Mouse (Mus musculus) small intestine, adult 2 months (tissue): Measurements from ENCODE around the gene Mrgpre. TPM values are rescaled to one million over a fixed set of nuclear protein-coding genes. Genes with fewer than 3 reads are reported as not detected.

Experiments
- H3K27ac ChIP-seq: fragments of 200-500 bp; 2 replicates; pipeline ENCODE4 v1.5.1; 2012; ENCODE audit warnings: low read depth, low read length, control low read depth, inconsistent platforms; ENCODE audit not compliant: insufficient read depth
- H3K27me3 ChIP-seq: fragments of 200-500 bp; 2 replicates; pipeline ENCODE4 v1.6.1; 2012; ENCODE audit warnings: mild to moderate bottlenecking, moderate library complexity, low read length, inconsistent platforms; ENCODE audit not compliant: control insufficient read depth, insufficient read depth
- H3K36me3 ChIP-seq: fragments of 200-500 bp; 2 replicates; pipeline ENCODE4 v1.6.1; 2012; ENCODE audit warnings: mild to moderate bottlenecking, low read length, control low read depth, inconsistent platforms; ENCODE audit not compliant: control insufficient read depth, insufficient read depth
- H3K4me1 ChIP-seq: fragments of 200-500 bp; 2 replicates; pipeline ENCODE4 v1.6.1; 2012; ENCODE audit warnings: low read length, inconsistent platforms, mixed read lengths; ENCODE audit not compliant: control insufficient read depth, insufficient read depth, insufficient read length
- H3K4me3 ChIP-seq: fragments of 200-500 bp; 2 replicates; pipeline ENCODE4 v1.5.1; 2012; ENCODE audit warnings: low read depth, mild to moderate bottlenecking, control low read depth, inconsistent platforms, low read length, moderate library complexity
- CTCF ChIP-seq: fragments of 200-500 bp; IDR thresholded peaks from 2 replicates; pipeline ENCODE4 v1.5.1; 2012; ENCODE audit warnings: low read depth, mild to moderate bottlenecking, control low read depth, inconsistent platforms, low read length, moderate library complexity, mixed read lengths; ENCODE audit not compliant: insufficient replicate concordance, insufficient read length; ENCODE audit errors: extremely low read depth
- POLR2A ChIP-seq: fragments of 200-500 bp; IDR thresholded peaks from 2 replicates; pipeline ENCODE4 v1.6.1; 2012; ENCODE audit warnings: low read depth, mild to moderate bottlenecking, control low read depth, inconsistent platforms, low read length, moderate library complexity
- WGBS: fragments of 180-500 bp; shearing (Covaris S2); methylation state at CpG from one replicate; pipeline ENCODE4 v1.1.7; 2018; 5-methylcytosine and 5-hydroxymethylcytosine counted together
- polyA plus RNA-seq: library from polyadenylated mRNA; depleted of rRNA; stranded (reverse); fragments of >200 nt; gene quantifications from 2 replicates; pipeline ENCODE4 v1.2.3, GENCODE M21; 2012

Mrgpre gene
- polyA plus RNA-seq, 1 experiment = 3.6 TPM

DNA sequence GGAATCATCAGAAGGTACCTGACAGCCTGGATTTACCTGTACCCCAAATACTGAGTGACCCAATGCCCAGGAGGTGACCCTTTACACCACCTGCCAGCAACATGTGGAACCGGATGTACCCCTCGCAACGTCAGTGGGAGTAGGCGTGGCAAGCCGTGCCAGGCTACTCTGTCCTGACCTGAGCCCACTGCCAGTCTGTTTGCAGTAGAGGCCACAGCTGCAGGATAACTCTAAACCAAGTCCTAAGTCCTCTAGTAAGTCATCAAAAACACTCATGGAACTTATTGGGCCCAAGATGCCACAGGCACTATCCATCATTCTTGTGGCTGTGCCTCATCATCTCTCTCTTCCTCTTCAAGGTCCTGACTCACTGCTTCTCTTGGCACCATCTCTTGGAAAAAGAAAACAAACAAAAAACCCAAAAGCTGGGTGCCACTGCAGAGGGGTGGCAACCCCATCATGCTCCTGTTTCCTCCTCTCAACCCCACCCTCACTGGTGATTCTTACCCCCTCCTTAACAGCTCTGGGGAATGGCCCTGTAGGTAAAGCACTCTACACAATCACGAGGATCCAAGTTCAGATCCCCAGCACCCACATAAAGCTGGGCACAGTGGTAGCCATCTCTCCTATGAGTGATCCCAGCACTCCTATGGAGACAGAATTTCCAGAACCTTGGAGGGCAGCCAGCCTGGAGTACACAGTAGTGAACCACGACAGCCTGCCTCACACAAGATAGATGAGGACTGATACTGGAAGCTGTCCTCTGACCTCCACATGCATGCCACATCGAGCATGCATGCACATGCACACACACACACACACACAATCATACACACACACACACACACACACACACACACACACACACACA, 17.1 kb upstream of the Mrgpre start:
- no peak overlapping the region for H3K4me3 ChIP-seq
- no peaks in the 10 kb centered on the region for H3K27me3 ChIP-seq
- 73% methylated on average over 8 of the region's 8 CpGs for WGBS
- peaks cover 15% of the 10 kb centered on the region for H3K4me1 ChIP-seq
- H3K36me3 ChIP-seq = peaks cover 79% of the 10 kb centered on the region
- H3K27ac ChIP-seq = no peak overlapping the region
- no peak for TF ChIP-seq POLR2A
- no peak for TF ChIP-seq CTCF

DNA sequence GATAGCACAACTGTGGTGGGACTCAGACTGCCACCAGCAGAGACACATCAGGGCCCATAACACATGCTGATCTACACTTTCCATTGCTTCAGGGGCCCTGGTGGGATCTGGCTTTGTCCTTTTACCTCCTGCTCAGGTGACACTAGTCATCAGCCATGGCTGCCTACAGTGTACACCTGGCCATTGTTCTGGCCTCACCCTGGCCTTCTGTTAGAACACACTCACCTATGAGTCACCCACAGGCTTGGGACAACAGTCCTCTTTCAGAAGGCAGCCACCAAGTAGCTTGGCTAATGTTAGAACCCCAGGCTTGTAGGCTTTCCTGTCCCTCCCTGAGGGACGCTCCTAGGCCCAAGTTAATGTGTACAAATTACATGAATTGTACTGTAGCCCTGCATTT, 16.5 kb upstream of the Mrgpre start:
- Histone ChIP-seq H3K27me3 (no peaks in the 10 kb centered on the region), H3K36me3 (peaks cover 79% of the 10 kb centered on the region), H3K27ac (no peak overlapping the region), H3K4me1 (peaks cover 10% of the 10 kb centered on the region), H3K4me3 (no peak overlapping the region)
- TF ChIP-seq CTCF (no peak), POLR2A (no peak)
- WGBS = 79% methylated on average over 1 of the region's 1 CpGs

DNA sequence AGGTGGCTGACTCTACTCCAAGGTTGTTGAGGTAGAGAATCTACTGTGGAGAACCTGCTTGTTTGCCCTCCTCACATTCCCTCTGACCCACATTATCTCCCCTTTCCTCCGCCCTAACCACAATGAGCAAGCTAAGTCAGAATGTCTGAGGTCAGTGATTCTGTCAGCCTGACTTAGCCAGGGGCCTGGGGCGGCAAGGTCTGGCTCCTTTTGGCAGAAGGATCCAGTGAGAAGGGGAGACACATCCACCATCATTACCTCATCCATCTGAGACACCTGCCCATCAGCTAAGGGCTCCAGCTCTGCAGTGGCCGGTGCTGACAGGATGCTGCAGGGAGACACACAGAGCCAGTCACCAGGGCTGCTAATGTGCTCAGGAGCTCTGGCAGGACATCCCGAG, 14.5 kb upstream of the Mrgpre start:
- H3K4me3 ChIP-seq = no peak overlapping the region
- no peak overlapping the region for H3K27ac ChIP-seq
- 89% methylated on average over 4 of the region's 4 CpGs for WGBS
- H3K36me3 ChIP-seq = peaks cover 75% of the 10 kb centered on the region
- H3K4me1 ChIP-seq = peaks cover 3% of the 10 kb centered on the region
- no peaks in the 10 kb centered on the region for H3K27me3 ChIP-seq
- TF ChIP-seq POLR2A = no peak
- TF ChIP-seq CTCF = no peak

DNA sequence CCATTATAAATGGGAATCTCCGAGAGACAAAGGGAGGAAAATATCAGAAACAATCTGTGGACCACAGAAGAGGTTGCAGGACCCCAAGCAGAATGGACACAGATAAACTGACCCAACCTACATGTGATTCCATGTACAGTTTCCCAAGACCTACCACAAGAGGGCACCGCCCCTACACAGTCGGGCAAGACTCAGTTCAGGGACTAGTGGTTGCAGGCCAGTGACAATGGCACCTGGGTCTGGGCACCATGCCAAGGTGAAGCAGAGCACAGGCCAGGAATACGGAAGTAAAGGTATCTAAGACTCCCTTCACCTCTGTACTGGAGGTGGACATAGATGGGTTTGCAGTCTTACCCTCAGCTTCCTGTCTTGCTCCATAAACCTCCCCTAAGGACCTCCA, 8.8 kb upstream of the Mrgpre start:
- Histone ChIP-seq H3K4me3 (no peak overlapping the region), H3K27me3 (no peaks in the 10 kb centered on the region), H3K4me1 (peaks cover 12% of the 10 kb centered on the region; the same call in 1 of the 2 replicates), H3K36me3 (peaks cover 27% of the 10 kb centered on the region), H3K27ac (peak overlapping the region; percentile 87)
- WGBS = 27% methylated on average over 4 of the region's 4 CpGs
- peak; percentile 75; the same call in 1 of the 2 replicates for TF ChIP-seq CTCF
- no peak for TF ChIP-seq POLR2A

DNA sequence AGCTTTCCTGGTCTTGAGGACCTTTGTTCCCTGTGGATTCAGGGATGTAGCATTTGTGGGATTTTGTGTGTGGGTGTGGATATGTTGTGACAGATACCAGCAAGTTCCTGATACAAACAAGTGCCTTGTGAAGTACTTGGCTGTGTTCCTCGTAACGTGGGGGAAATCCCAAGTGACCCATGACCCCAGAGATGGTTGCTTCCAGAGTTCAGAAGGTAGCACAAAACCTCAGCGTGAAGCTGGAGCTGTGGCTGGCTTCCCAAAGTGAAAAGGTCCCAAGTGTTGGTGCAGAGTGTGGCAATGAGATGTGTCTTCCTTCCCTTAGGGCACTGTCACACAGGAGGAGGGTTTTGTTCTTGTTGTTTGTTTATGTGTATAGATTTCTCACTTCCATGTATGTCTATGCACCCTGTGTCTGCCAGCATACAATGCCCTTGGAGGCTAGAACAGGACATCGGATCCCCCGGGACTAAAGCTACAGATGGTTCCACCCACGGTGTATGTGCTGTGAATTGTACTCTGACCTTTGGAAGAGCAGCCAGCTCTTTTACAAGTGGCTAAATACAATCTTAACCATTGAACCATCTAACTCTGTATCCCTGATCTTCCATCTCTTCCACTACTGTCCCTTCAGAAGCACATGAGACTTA, 8.2 kb upstream of the Mrgpre start:
- Histone ChIP-seq H3K27ac (peak overlapping the region; percentile 87), H3K27me3 (no peaks in the 10 kb centered on the region), H3K4me1 (peaks cover 12% of the 10 kb centered on the region; the same call in 1 of the 2 replicates), H3K36me3 (peaks cover 21% of the 10 kb centered on the region), H3K4me3 (no peak overlapping the region)
- TF ChIP-seq POLR2A = no peak
- no peak for TF ChIP-seq CTCF
- WGBS = 25% methylated on average over 6 of the region's 6 CpGs

DNA sequence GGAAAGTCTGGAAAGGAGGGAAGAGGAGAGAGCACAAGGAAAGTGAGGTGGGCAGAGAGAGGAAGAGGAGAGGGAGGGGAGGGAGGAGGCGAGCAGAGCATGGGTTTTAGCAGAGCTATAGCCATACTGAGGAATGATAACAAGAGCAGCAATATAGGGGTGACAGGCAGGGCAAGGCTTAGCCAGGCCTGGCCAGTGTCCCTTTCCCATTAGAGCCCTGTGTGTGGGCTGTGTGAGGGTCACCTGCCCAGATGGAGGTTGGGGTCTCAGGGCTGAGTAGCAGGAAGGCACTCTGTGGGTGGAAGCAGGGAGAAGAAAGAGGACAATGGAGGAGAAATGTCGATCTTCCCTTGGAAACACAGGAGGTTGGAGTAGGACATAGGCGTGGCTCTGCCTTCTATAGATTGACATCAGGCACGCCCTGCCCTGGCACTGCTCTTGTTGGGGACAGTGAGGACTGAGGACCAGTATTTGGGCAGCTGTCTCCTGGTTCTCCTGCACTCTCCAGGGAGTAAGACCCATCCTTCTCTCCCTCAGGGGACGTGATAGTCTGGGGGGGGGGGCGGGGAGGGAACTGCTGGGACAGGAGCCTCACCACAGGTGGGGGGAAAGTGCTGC, 813 bp downstream of the Mrgpre start:
- peak overlapping the region; percentile 6; the same call in 1 of the 2 replicates for H3K27ac ChIP-seq

DNA sequence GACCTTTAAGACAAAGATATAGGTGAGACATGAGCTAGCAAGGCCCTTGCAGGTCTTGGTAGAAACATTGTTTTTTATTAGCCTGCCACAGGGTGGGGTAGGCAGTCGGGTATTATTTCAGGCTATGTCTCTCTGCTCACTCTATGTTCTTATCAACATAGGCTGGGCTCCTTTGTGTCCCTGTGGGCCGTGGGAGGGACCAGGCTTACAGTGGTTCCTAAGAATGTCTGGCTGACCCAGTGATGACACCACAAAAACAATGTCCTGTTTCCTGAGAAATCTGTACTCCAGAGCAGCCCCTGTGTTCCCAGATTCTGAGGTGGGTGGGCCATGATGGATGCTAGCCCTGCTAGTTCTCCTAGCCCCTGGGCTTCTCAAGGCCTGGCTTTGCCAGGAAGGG, 6.9 kb downstream of the Mrgpre start:
- peaks cover 11% of the 10 kb centered on the region; the same call in 1 of the 2 replicates for H3K4me1 ChIP-seq
- TF ChIP-seq POLR2A = no peak
- TF ChIP-seq CTCF = no peak
- H3K4me3 ChIP-seq = no peak overlapping the region
- no peaks in the 10 kb centered on the region for H3K36me3 ChIP-seq
- H3K27ac ChIP-seq = no peak overlapping the region
- WGBS = 21% methylated on average over 2 of the region's 2 CpGs
- H3K27me3 ChIP-seq = no peaks in the 10 kb centered on the region

More for the DNA sequence above, 813 bp downstream of the Mrgpre start:
- no peak for TF ChIP-seq CTCF
- TF ChIP-seq POLR2A = no peak
- H3K4me3 ChIP-seq = peak overlapping the region; percentile 66
- no peaks in the 10 kb centered on the region for H3K27me3 ChIP-seq
- peaks cover 23% of the 10 kb centered on the region for H3K4me1 ChIP-seq
- H3K36me3 ChIP-seq = no peaks in the 10 kb centered on the region
- WGBS = 12% methylated on average over 6 of the region's 6 CpGs
